9 mouse cellular contexts compared by ENCODE assay signal in genomic region chr6:35353846-35354621, GRCm38 (mm10). TPM values are rescaled to one million over a fixed set of nuclear protein-coding genes. Genes with fewer than 3 reads are reported as not detected.
A peak's percentile ranks its signal among the peaks of the same experiment; 100 is the strongest.
DNase-seq lines count a peak whose midpoint lies in the region; ATAC-seq and TF ChIP-seq lines count a peak whose summit lies in the region.
"Had no signal": no experiment of that assay in that cellular context is flagged by ENCODE, and none has a peak within 500 bp of the region (broad histone marks: within the 10 kb centered on the region; RNA-seq: fewer than 3 reads in every experiment).

No protein-coding gene starts in this region.

- ATAC-seq in kidney, embryonic 16.5 days (ENCODE audit: low FRiP score, low TSS enrichment): no peak
- no peak for ATAC-seq in hindbrain, embryonic 14.5 days (ENCODE audit: low FRiP score)
- ATAC-seq in activated CD4-positive, CD25-positive, alpha-beta regulatory T cell, adult 4 months: no peak

- peaks cover 27% of the 10 kb centered on the region for H3K4me1 ChIP-seq in kidney, embryonic 16.5 days (ENCODE audit: insufficient read depth, low read length)
- H3K4me1 ChIP-seq in hindbrain, embryonic 14.5 days (replicated peaks; ENCODE audit: control insufficient read depth, insufficient read depth, low read length): peaks cover 5% of the 10 kb centered on the region

- H3K4me3 ChIP-seq in kidney, embryonic 16.5 days (ENCODE audit: low read length): no peak overlapping the region
- no peak overlapping the region for H3K4me3 ChIP-seq in hindbrain, embryonic 14.5 days (replicated peaks; ENCODE audit: low read length)
- H3K4me3 ChIP-seq in myocyte: no peak overlapping the region

- no peaks in the 10 kb centered on the region for H3K36me3 ChIP-seq in kidney, embryonic 16.5 days (ENCODE audit: insufficient read depth, low read length)
- no peaks in the 10 kb centered on the region for H3K36me3 ChIP-seq in hindbrain, embryonic 14.5 days (replicated peaks; ENCODE audit: control insufficient read depth, insufficient read depth)
- no peaks in the 10 kb centered on the region for H3K36me3 ChIP-seq in myocyte (ENCODE audit: control insufficient read depth, insufficient read depth)

- intact Hi-C loops in left cerebral cortex, postnatal 25 days (cut with DNase I): no loop called here

- no peak overlapping the region for H3ac ChIP-seq in myocyte (ENCODE audit: control insufficient read depth, insufficient read length)

- no peak overlapping the region for H3K9ac ChIP-seq in kidney, embryonic 16.5 days (replicated peaks; ENCODE audit: low read length)
- H3K9ac ChIP-seq in hindbrain, embryonic 14.5 days: no peak overlapping the region

- 0 out of 2 replicates have a peak, but pooled peaks cover 2% of the 10 kb centered on the region for H3K9me3 ChIP-seq in kidney, embryonic 16.5 days (ENCODE audit: low read length)
- H3K9me3 ChIP-seq in hindbrain, embryonic 14.5 days (ENCODE audit: control insufficient read depth, low read length): no peaks in the 10 kb centered on the region

- DNase-seq in kidney, postnatal 10 days: no peak
- DNase-seq in embryo, embryonic 11.5 days (ENCODE audit: low read depth, low spot score): peak; percentile 27
- DNase-seq in hindbrain, embryonic 14.5 days (ENCODE audit: low spot score): no peak
- DNase-seq in left cerebral cortex, postnatal 25 days (ENCODE audit: low spot score in 2 of 2): no peak
- no peak for DNase-seq in adrenal gland, adult (ENCODE audit: inconsistent age in 2 of 2, low spot score in 1 of 2)
- DNase-seq: thymus, adult 18-20 months had no signal

- no peak overlapping the region for H3K27ac ChIP-seq in kidney, embryonic 16.5 days (ENCODE audit: low read length)
- H3K27ac ChIP-seq in hindbrain, embryonic 14.5 days: no peak overlapping the region

- no peaks in the 10 kb centered on the region for H3K27me3 ChIP-seq in kidney, embryonic 16.5 days (ENCODE audit: insufficient read depth, low read length)
- no peaks in the 10 kb centered on the region for H3K27me3 ChIP-seq in hindbrain, embryonic 14.5 days (ENCODE audit: control insufficient read depth, insufficient read depth, low read length)
- no peaks in the 10 kb centered on the region for H3K27me3 ChIP-seq in myocyte (ENCODE audit: control insufficient read depth, insufficient read depth, insufficient read length)

- H3K4me2 ChIP-seq in kidney, embryonic 16.5 days (replicated peaks; ENCODE audit: low read depth, low read length): peak overlapping the region; percentile 27; the same call in 1 of the 2 replicates
- H3K4me2 ChIP-seq in hindbrain, embryonic 14.5 days (replicated peaks): peak overlapping the region; percentile 19
- H3K4me2 ChIP-seq in myocyte (ENCODE audit: low read depth): peak overlapping the region; percentile 24

- WGBS in kidney, embryonic 16.5 days: 17% methylated on average over 17 of the region's 18 CpGs
- WGBS in hindbrain, embryonic 14.5 days: 11% methylated on average over 18 of the region's 18 CpGs

- TF ChIP-seq POLR2A in myocyte (IDR thresholded peaks at IDR 0.05; ENCODE audit: insufficient read length, low read depth): no peak

- H3K79me2 ChIP-seq in myocyte (ENCODE audit: control insufficient read depth, insufficient read depth): no peaks in the 10 kb centered on the region

TF ChIP-seq in myocyte, 11 proteins besides CTCF, POLR2A, EP300 and RAD21:
- TF ChIP-seq REST (IDR thresholded peaks at IDR 0.05; ENCODE audit: insufficient read depth, insufficient read length): no peak
- TF ChIP-seq CEBPB (IDR thresholded peaks at IDR 0.05; ENCODE audit: insufficient read depth, poor library complexity, severe bottlenecking): no peak
- TF ChIP-seq MYOG (IDR thresholded peaks at IDR 0.05; ENCODE audit: control insufficient read depth in 1 of 3, insufficient read depth in 1 of 3, insufficient read length in 2 of 3, low read depth in 2 of 3): no peak
- no peak for TF ChIP-seq USF1 (IDR thresholded peaks at IDR 0.05; ENCODE audit: low read depth)
- no peak for TF ChIP-seq TCF3 (IDR thresholded peaks at IDR 0.05; ENCODE audit: insufficient read length, low read depth)
- TF ChIP-seq TCF12 (IDR thresholded peaks at IDR 0.05; ENCODE audit: insufficient read depth, poor library complexity, severe bottlenecking): no peak
- no peak for TF ChIP-seq POLR2AphosphoS2 (IDR thresholded peaks at IDR 0.05; ENCODE audit: insufficient read length, low read depth)
- no peak for TF ChIP-seq SRF (IDR thresholded peaks at IDR 0.05; ENCODE audit: control insufficient read depth, insufficient read length, low read depth)
- no peak for TF ChIP-seq MAX (IDR thresholded peaks at IDR 0.05; ENCODE audit: low read depth)
TF ChIP-seq in myocyte: peak in this region for 0.

RNA-seq across cellular contexts. Expression of gene Fam180a, which starts 28.1 kb away (rescaled TPM):
- polyA plus RNA-seq in kidney, embryonic 16.5 days (2015; fragmentation: Nextera tagmentation; extraction: Ambion mirVana): 0.18 and 0.45 TPM in 2 replicates
- polyA plus RNA-seq in hindbrain, embryonic 14.5 days (2014; fragmentation: Nextera tagmentation; extraction: Ambion mirVana): 0.93 and 1.1 TPM in 2 replicates
- 0.04 TPM for polyA plus RNA-seq in myocyte (2012; fragmentation: generic; extraction: Trizol)
- total RNA-seq in left cerebral cortex, postnatal 25 days (2021): 1 to 10 TPM; 5.0 to 6.6 TPM
- polyA plus RNA-seq in activated CD4-positive, CD25-positive, alpha-beta regulatory T cell, adult 4 months (2017; shearing (Covaris generic)): not detected

RNA-seq across cellular contexts. Expression of gene Slc13a4, which starts 46.1 kb away (rescaled TPM):
- polyA plus RNA-seq in kidney, embryonic 16.5 days (2015; fragmentation: Nextera tagmentation; extraction: Ambion mirVana): 0.23 and 0.41 TPM in 2 replicates
- 7.5 and 7.8 TPM in 2 replicates for polyA plus RNA-seq in hindbrain, embryonic 14.5 days (2014; fragmentation: Nextera tagmentation; extraction: Ambion mirVana)
- 0.04 TPM for polyA plus RNA-seq in myocyte (2012; fragmentation: generic; extraction: Trizol)
- 10 to 100 TPM; 11.9 to 14.4 TPM for total RNA-seq in left cerebral cortex, postnatal 25 days (2021)
- polyA plus RNA-seq in activated CD4-positive, CD25-positive, alpha-beta regulatory T cell, adult 4 months (2017; shearing (Covaris generic)): under 1 TPM in 1 of 2 experiments, not detected in 1; 0.25 TPM
